Mouse (Mus musculus) adrenal gland, adult (tissue): ENCODE measurements around the gene Mroh9.

Experiments
- DNase-seq, 2 experiments: peaks; one replicate each; pipeline ENCODE4 v3.0.0; 2022 to 2023; ENCODE audit warnings: low spot score in 1 of 2; ENCODE audit not compliant: inconsistent age in 2 of 2

Gene Mroh9

DNA sequence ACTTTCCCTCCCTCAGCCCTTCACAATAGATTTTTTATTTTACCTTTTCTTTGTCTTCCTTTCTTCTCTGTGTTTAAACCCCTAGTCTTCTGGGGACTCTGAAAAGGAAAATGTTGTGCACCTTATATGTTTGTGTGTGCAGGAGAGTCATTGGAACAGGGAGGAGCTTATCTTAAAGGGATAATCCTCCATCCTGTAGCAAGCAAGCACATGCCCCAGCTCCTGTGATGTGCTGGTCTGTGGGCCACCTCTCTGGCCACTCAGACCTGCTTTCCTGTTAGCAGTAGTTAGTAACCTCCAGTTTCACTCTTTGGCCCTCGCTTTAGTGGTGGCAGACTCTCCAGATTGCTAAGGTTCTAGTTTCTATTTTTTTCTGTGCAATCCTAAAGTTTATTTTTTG, 101.0 kb downstream of the Mroh9 start, which contains the start of gene Fmo3:
TSS of gene Fmo3 (minus strand) at position 101 of the 400 bp plus-strand sequence.
- DNase-seq = no peak
